Mouse (Mus musculus): Measurements from ENCODE around the gene Ltbp3.

- no peak for TF ChIP-seq CTCF (IDR thresholded peaks at IDR 0.05; ENCODE audit: control insufficient read depth, insufficient read depth, low read length)
- no peak for TF ChIP-seq POLR2A (IDR thresholded peaks at IDR 0.05; ENCODE audit: borderline replicate concordance, control insufficient read depth, low read depth, low read length)
These were observed 1.0 kb downstream of the Ltbp3 start for GRCm38 (mm10) chr19:5741641-5742240.
